ENCODE assay signal across 26 mouse cellular contexts in genomic region chr3:139502216-139502615, GRCm38 (mm10).
"Had no signal": no experiment of that assay in that cellular context is flagged by ENCODE, and none has a peak within 500 bp of the region (broad histone marks: within the 10 kb centered on the region; RNA-seq: fewer than 3 reads in every experiment).

No protein-coding gene starts in this region.

- H3K4me1 ChIP-seq: heart, embryonic 13.5 days; heart, embryonic 15.5 days; hindbrain, embryonic 13.5 days; hindbrain, embryonic 15.5 days; kidney, embryonic 15.5 days; limb, embryonic 10.5 days; limb, embryonic 12.5 days had no signal

- H3K4me3 ChIP-seq: heart, adult 2 months; heart, embryonic 13.5 days; heart, embryonic 15.5 days; hindbrain, embryonic 13.5 days; hindbrain, embryonic 15.5 days; kidney, embryonic 15.5 days; limb, embryonic 10.5 days; limb, embryonic 12.5 days had no signal

- H3K9me3 ChIP-seq: heart, embryonic 13.5 days; heart, embryonic 15.5 days; hindbrain, embryonic 13.5 days; hindbrain, embryonic 15.5 days; kidney, embryonic 15.5 days; limb, embryonic 10.5 days; limb, embryonic 12.5 days had no signal

- H3K27ac ChIP-seq: heart, adult 2 months; heart, embryonic 13.5 days; heart, embryonic 15.5 days; hindbrain, embryonic 13.5 days; hindbrain, embryonic 15.5 days; hindbrain, postnatal 0 days; kidney, embryonic 15.5 days; kidney, postnatal 0 days; limb, embryonic 10.5 days; limb, embryonic 12.5 days had no signal

- H3K27me3 ChIP-seq: heart, embryonic 13.5 days; heart, embryonic 15.5 days; hindbrain, embryonic 13.5 days; hindbrain, embryonic 15.5 days; kidney, embryonic 15.5 days; limb, embryonic 12.5 days had no signal

- DNase-seq: gastrocnemius, postnatal 14 days; gastrocnemius, postnatal 36 days; heart, adult 11 months; heart, adult 2 months; heart, postnatal 14 days; heart, postnatal 36 days; kidney, adult 11 months; kidney, adult 2 months; kidney, adult 9 months; kidney, postnatal 14 days; kidney, postnatal 36 days; layer of hippocampus, adult 9-11 months; layer of hippocampus, postnatal 36 days; liver had no signal

- H3K4me2 ChIP-seq: heart, embryonic 11.5 days; heart, embryonic 13.5 days; heart, embryonic 15.5 days; hindbrain, embryonic 13.5 days; hindbrain, embryonic 15.5 days; kidney, embryonic 15.5 days; limb, embryonic 12.5 days; liver, embryonic 11.5 days had no signal

- ATAC-seq: hindbrain, postnatal 0 days; intestine, embryonic 16.5 days had no signal

- H3K9ac ChIP-seq: heart, embryonic 13.5 days; heart, embryonic 15.5 days; hindbrain, embryonic 13.5 days; hindbrain, embryonic 15.5 days; kidney, embryonic 15.5 days; limb, embryonic 12.5 days had no signal

- H3K36me3 ChIP-seq: heart, embryonic 13.5 days; heart, embryonic 15.5 days; hindbrain, embryonic 13.5 days; hindbrain, embryonic 15.5 days; kidney, embryonic 15.5 days; limb, embryonic 10.5 days; limb, embryonic 12.5 days had no signal
